Mouse (Mus musculus) gastrocnemius, postnatal 36 days (tissue): ENCODE measurements around the gene 2700081O15Rik. TPM values are rescaled to one million over a fixed set of nuclear protein-coding genes. Genes with fewer than 3 reads are reported as not detected.
"Not testable (repeated sequence)": the region's sequence is repeated elsewhere in the genome, so short reads cannot be mapped to it uniquely, and the experiment has no call there.

Experiments used
- DNase-seq, 2 experiments: peaks; one replicate each; pipeline ENCODE4 v3.0.0; 2022
- intact Hi-C: fragments of 180-260 bp; cut with DNase I; formaldehyde crosslinking; loops from one replicate; pipeline ENCODE4 v1.15.1; 2025
- long read RNA-seq, 2 experiments: library from polyadenylated mRNA; stranded (forward); transcript quantifications; one replicate each; pipeline ENCODE4 v2.0.0; 2021
- total RNA-seq, 2 experiments: library from RNA; stranded (reverse); gene quantifications; 2 replicates each; pipeline ENCODE4 v1.2.3; 2021

Gene 2700081O15Rik
- total RNA-seq = 1 to 10 TPM; 5.7 to 6.2 TPM
- long read RNA-seq, experiment 1, partial matches to known transcripts = 1 of 8 reads
- long read RNA-seq, experiment 1, other reads (novel, unspliced or antisense) = 7 of 8 reads
- long read RNA-seq, experiment 2, full-length matches to known transcripts = 2 of 18 reads
- long read RNA-seq, experiment 2, partial matches to known transcripts = 0 of 18 reads
- long read RNA-seq, experiment 2, other reads (novel, unspliced or antisense) = 16 of 18 reads

GRCm38 (mm10) chr19:7416834-7417735 is at the start of gene 2700081O15Rik:
2700081O15Rik (plus strand) TSS chr19:7417625.
- intact Hi-C loops = loop anchor here (2.0 to 10.0 kb wide), 2 partner anchors 34 to 182 kb away; partner anchors contain the start of gene Spindoc
- peak; percentile 75 to 77 for DNase-seq

- DNase-seq, intact Hi-C loops: not testable (repeated sequence)
These were observed 48.0 kb upstream of the 2700081O15Rik start for GRCm38 (mm10) chr19:7369469-7369868.

GRCm38 (mm10) chr19:7374491-7374890 is 42.9 kb upstream of the 2700081O15Rik start:
- intact Hi-C loops = no loop called here
- DNase-seq = no peak

- intact Hi-C loops = no loop called here
- DNase-seq = no peak
These were observed 39.8 kb upstream of the 2700081O15Rik start for GRCm38 (mm10) chr19:7377639-7378038.

- intact Hi-C loops = loop anchor here (2.0 kb wide), 1 partner anchor 35 kb away; the partner anchor contains the start of gene 2700081O15Rik
- DNase-seq = no peak
These were observed 35.5 kb upstream of the 2700081O15Rik start for GRCm38 (mm10) chr19:7381906-7382247.

GRCm38 (mm10) chr19:7382248-7382902 is 35.0 kb upstream of the 2700081O15Rik start:
- intact Hi-C loops = loop anchor here (2.0 kb wide), 1 partner anchor 34 kb away; the partner anchor contains the start of gene 2700081O15Rik
- DNase-seq = peak; percentile 39 to 41

GRCm38 (mm10) chr19:7382903-7383865 is 34.2 kb upstream of the 2700081O15Rik start, which contains the start of gene Spindoc:
Spindoc (minus strand) TSS chr19:7382994.
- DNase-seq = peak; percentile 99 to 100
- intact Hi-C loops = loop anchor here (2.0 kb wide), 1 partner anchor 34 kb away; the partner anchor contains the start of gene 2700081O15Rik

GRCm38 (mm10) chr19:7386042-7386441 is 31.4 kb upstream of the 2700081O15Rik start:
- no peak for DNase-seq
- intact Hi-C loops = no loop called here

- intact Hi-C loops = no loop called here
- DNase-seq = no peak
These were observed 28.9 kb upstream of the 2700081O15Rik start for GRCm38 (mm10) chr19:7388488-7388887.

GRCm38 (mm10) chr19:7396867-7397826 is 20.3 kb upstream of the 2700081O15Rik start:
- intact Hi-C loops = not testable (repeated sequence)
- DNase-seq = peak in 1 of 2 experiments; percentile 31

- DNase-seq, intact Hi-C loops: not testable (repeated sequence)
These were observed 18.5 kb upstream of the 2700081O15Rik start for GRCm38 (mm10) chr19:7398898-7399297.

GRCm38 (mm10) chr19:7400635-7401034 is 16.8 kb upstream of the 2700081O15Rik start:
- no peak for DNase-seq
- intact Hi-C loops = loop anchor here (5.0 kb wide), 1 partner anchor 48 kb away; no protein-coding TSS in a partner anchor

GRCm38 (mm10) chr19:7404623-7405229 is 12.7 kb upstream of the 2700081O15Rik start:
- no peak for DNase-seq
- intact Hi-C loops = loop anchor here (5.0 kb wide), 1 partner anchor 52 kb away; no protein-coding TSS in a partner anchor

- DNase-seq = no peak
- intact Hi-C loops = loop anchor here (10.0 kb wide), 1 partner anchor 178 kb away; no protein-coding TSS in a partner anchor
These were observed 5.1 kb upstream of the 2700081O15Rik start for GRCm38 (mm10) chr19:7412361-7412760.

- peak in 1 of 2 experiments; percentile 5 for DNase-seq
- intact Hi-C loops = loop anchor here (2.0 to 10.0 kb wide), 2 partner anchors 33 to 181 kb away; partner anchors contain the start of gene Spindoc
These were observed 1.2 kb upstream of the 2700081O15Rik start for GRCm38 (mm10) chr19:7415916-7416833.
